ENCODE assay signal across 20 mouse cellular contexts in the genomic region with DNA sequence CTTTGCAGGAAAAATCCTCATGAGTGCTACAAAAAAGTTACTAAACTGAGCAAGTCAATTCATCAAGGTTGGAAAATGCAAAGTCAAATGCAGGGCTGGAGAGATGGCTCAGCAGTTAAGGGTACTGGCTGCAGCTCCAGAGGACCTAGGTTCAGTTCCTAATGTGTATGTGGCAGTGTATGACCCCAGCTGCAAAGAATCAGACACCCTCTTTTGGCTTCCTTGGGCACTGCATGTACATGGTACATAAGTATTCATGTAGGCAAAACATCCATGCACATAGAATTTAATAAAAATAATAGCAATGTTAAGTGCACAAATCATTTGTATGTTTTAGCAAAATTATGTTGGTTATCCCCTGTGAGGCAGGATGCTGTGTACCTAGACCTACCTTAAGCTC. TPM values are rescaled to one million over a fixed set of nuclear protein-coding genes. Genes with fewer than 3 reads are reported as not detected.
DNase-seq lines count a peak whose midpoint lies in the region; ATAC-seq and TF ChIP-seq lines count a peak whose summit lies in the region.
"Had no signal": no experiment of that assay in that cellular context is flagged by ENCODE, and none has a peak within 500 bp of the region (broad histone marks: within the 10 kb centered on the region; RNA-seq: fewer than 3 reads in every experiment).

No protein-coding gene starts in this region.

- no peak overlapping the region for H3K4me2 ChIP-seq in intestine, postnatal 0 days (replicated peaks; ENCODE audit: low read depth)
- no peak overlapping the region for H3K4me2 ChIP-seq in intestine, embryonic 16.5 days (ENCODE audit: low read depth, low read length)
- H3K4me2 ChIP-seq in midbrain, postnatal 0 days (ENCODE audit: low read depth, low read length, poor library complexity, severe bottlenecking) = no peak overlapping the region
- no peak overlapping the region for H3K4me2 ChIP-seq in midbrain, embryonic 13.5 days (replicated peaks)
- no peak overlapping the region for H3K4me2 ChIP-seq in stomach, postnatal 0 days (replicated peaks; ENCODE audit: low read depth)
- H3K4me2 ChIP-seq: forebrain, embryonic 12.5 days; heart, embryonic 15.5 days; liver, embryonic 13.5 days had no signal

- peaks cover 38% of the 10 kb centered on the region for H3K36me3 ChIP-seq in intestine, postnatal 0 days (ENCODE audit: control insufficient read depth, insufficient read depth)
- peaks cover 5% of the 10 kb centered on the region; the same call in 1 of the 2 replicates for H3K36me3 ChIP-seq in intestine, embryonic 16.5 days (ENCODE audit: control insufficient read depth, insufficient read depth, low read length)
- peaks cover 27% of the 10 kb centered on the region for H3K36me3 ChIP-seq in midbrain, postnatal 0 days (ENCODE audit: insufficient read depth, low read length)
- H3K36me3 ChIP-seq in midbrain, embryonic 13.5 days = peaks cover 54% of the 10 kb centered on the region
- peaks cover 42% of the 10 kb centered on the region for H3K36me3 ChIP-seq in E14TG2a.4 (ENCODE audit: insufficient read depth, low read length)
- H3K36me3 ChIP-seq in stomach, postnatal 0 days (ENCODE audit: control insufficient read depth, insufficient read depth, low read length) = peaks cover 3% of the 10 kb centered on the region
- H3K36me3 ChIP-seq: G1E had no signal

- no peaks in the 10 kb centered on the region for H3K9me3 ChIP-seq in intestine, postnatal 0 days (ENCODE audit: control insufficient read depth)
- H3K9me3 ChIP-seq in intestine, embryonic 16.5 days (ENCODE audit: control insufficient read depth, low read length) = no peaks in the 10 kb centered on the region
- no peaks in the 10 kb centered on the region for H3K9me3 ChIP-seq in midbrain, postnatal 0 days (ENCODE audit: low read length)
- H3K9me3 ChIP-seq in midbrain, embryonic 13.5 days = no peaks in the 10 kb centered on the region
- H3K9me3 ChIP-seq in E14TG2a.4 (ENCODE audit: low read length) = no peaks in the 10 kb centered on the region
- H3K9me3 ChIP-seq in stomach, postnatal 0 days (ENCODE audit: control insufficient read depth, low read length) = no peaks in the 10 kb centered on the region
- H3K9me3 ChIP-seq: forebrain, embryonic 12.5 days; G1E; heart, embryonic 15.5 days; liver, embryonic 13.5 days; megakaryocyte, embryonic 14.5 days had no signal

- no peak overlapping the region for H3K4me3 ChIP-seq in intestine, postnatal 0 days (ENCODE audit: low read depth, low read length)
- H3K4me3 ChIP-seq in intestine, embryonic 16.5 days (ENCODE audit: low read length) = no peak overlapping the region
- H3K4me3 ChIP-seq in midbrain, postnatal 0 days (ENCODE audit: low read depth, low read length) = no peak overlapping the region
- H3K4me3 ChIP-seq in midbrain, embryonic 13.5 days (replicated peaks) = no peak overlapping the region
- H3K4me3 ChIP-seq in E14TG2a.4 (replicated peaks; ENCODE audit: low read length) = no peak overlapping the region
- H3K4me3 ChIP-seq in stomach, postnatal 0 days (ENCODE audit: low read depth, low read length) = no peak overlapping the region
- H3K4me3 ChIP-seq: forebrain, embryonic 12.5 days; heart, embryonic 15.5 days; left cerebral cortex, adult 2 months; liver, embryonic 13.5 days; megakaryocyte, embryonic 14.5 days had no signal

- no peak for DNase-seq in midbrain, postnatal 0 days (ENCODE audit: low spot score)
- DNase-seq in stomach, postnatal 0 days (ENCODE audit: low spot score) = no peak
- DNase-seq in spleen, adult 18-20 months = no peak
- DNase-seq: cerebellum, adult 8-10 months; gastrocnemius, postnatal 25 days; kidney, adult 2 months; kidney, postnatal 25 days; layer of hippocampus, adult 9-11 months; liver, embryonic 13.5 days; retina, postnatal 1 day; thymus, postnatal 36 days had no signal

- H3K9ac ChIP-seq in intestine, postnatal 0 days (ENCODE audit: low read depth, low read length) = no peak overlapping the region
- no peak overlapping the region for H3K9ac ChIP-seq in intestine, embryonic 16.5 days (ENCODE audit: low read depth, low read length)
- H3K9ac ChIP-seq in midbrain, postnatal 0 days (replicated peaks; ENCODE audit: low read length, poor library complexity, severe bottlenecking) = no peak overlapping the region
- H3K9ac ChIP-seq in midbrain, embryonic 13.5 days (replicated peaks) = no peak overlapping the region
- H3K9ac ChIP-seq in stomach, postnatal 0 days (ENCODE audit: low read length) = no peak overlapping the region
- H3K9ac ChIP-seq: forebrain, embryonic 12.5 days; heart, embryonic 15.5 days; liver, embryonic 13.5 days had no signal

- H3K27me3 ChIP-seq in intestine, postnatal 0 days (replicated peaks; ENCODE audit: control insufficient read depth, insufficient read depth, low read length) = no peaks in the 10 kb centered on the region
- no peaks in the 10 kb centered on the region for H3K27me3 ChIP-seq in intestine, embryonic 16.5 days (replicated peaks; ENCODE audit: control insufficient read depth, insufficient read depth, low read length)
- no peaks in the 10 kb centered on the region for H3K27me3 ChIP-seq in midbrain, postnatal 0 days (ENCODE audit: insufficient read depth, low read length)
- H3K27me3 ChIP-seq in midbrain, embryonic 13.5 days = no peaks in the 10 kb centered on the region
- no peaks in the 10 kb centered on the region for H3K27me3 ChIP-seq in E14TG2a.4 (ENCODE audit: insufficient read depth, low read length)
- H3K27me3 ChIP-seq in stomach, postnatal 0 days (ENCODE audit: control insufficient read depth, insufficient read depth, low read length) = no peaks in the 10 kb centered on the region
- H3K27me3 ChIP-seq: forebrain, embryonic 12.5 days; heart, embryonic 15.5 days; liver, embryonic 13.5 days; megakaryocyte, embryonic 14.5 days had no signal

- peak; percentile 55 for TF ChIP-seq CTCF in intestine, postnatal 0 days (IDR thresholded peaks at IDR 0.05; ENCODE audit: low read depth)
- peak; percentile 34; the same call in 1 of the 2 replicates for TF ChIP-seq CTCF in midbrain, postnatal 0 days (IDR thresholded peaks at IDR 0.05)
- peak; percentile 7; the same call in 1 of the 2 replicates for TF ChIP-seq CTCF in E14TG2a.4 (conservative IDR thresholded peaks at IDR 0.05; ENCODE audit: low read length)
- peak; percentile 58 for TF ChIP-seq CTCF in stomach, postnatal 0 days (IDR thresholded peaks at IDR 0.05; ENCODE audit: low read depth)

- no peak for TF ChIP-seq EP300 in stomach, postnatal 0 days (optimal IDR thresholded peaks at IDR 0.05)

- no peak overlapping the region for H3K27ac ChIP-seq in intestine, postnatal 0 days (ENCODE audit: low read depth, low read length)
- no peak overlapping the region for H3K27ac ChIP-seq in intestine, embryonic 16.5 days (ENCODE audit: low read length)
- no peak overlapping the region for H3K27ac ChIP-seq in midbrain, postnatal 0 days (ENCODE audit: low read depth, low read length)
- H3K27ac ChIP-seq in midbrain, embryonic 13.5 days = no peak overlapping the region
- no peak overlapping the region for H3K27ac ChIP-seq in stomach, postnatal 0 days (replicated peaks)
- H3K27ac ChIP-seq: forebrain, embryonic 12.5 days; heart, embryonic 15.5 days; left cerebral cortex, adult 2 months; liver, embryonic 13.5 days had no signal

- no peak for ATAC-seq in intestine, postnatal 0 days
- no peak for ATAC-seq in intestine, embryonic 16.5 days
- no peak for ATAC-seq in midbrain, postnatal 0 days (ENCODE audit: low FRiP score)
- no peak for ATAC-seq in midbrain, embryonic 13.5 days
- ATAC-seq in stomach, postnatal 0 days (ENCODE audit: low FRiP score, low TSS enrichment) = no peak

- H3K4me1 ChIP-seq in intestine, postnatal 0 days (replicated peaks; ENCODE audit: control insufficient read depth, insufficient read depth, low read length) = no peaks in the 10 kb centered on the region
- no peaks in the 10 kb centered on the region for H3K4me1 ChIP-seq in intestine, embryonic 16.5 days (ENCODE audit: control insufficient read depth, insufficient read depth, low read length)
- H3K4me1 ChIP-seq in midbrain, postnatal 0 days (ENCODE audit: insufficient read depth, low read length) = no peaks in the 10 kb centered on the region
- no peaks in the 10 kb centered on the region for H3K4me1 ChIP-seq in midbrain, embryonic 13.5 days (replicated peaks)
- peaks cover 15% of the 10 kb centered on the region for H3K4me1 ChIP-seq in E14TG2a.4 (replicated peaks; ENCODE audit: low read depth, low read length)
- H3K4me1 ChIP-seq in stomach, postnatal 0 days (replicated peaks; ENCODE audit: control insufficient read depth, insufficient read depth) = no peaks in the 10 kb centered on the region
- H3K4me1 ChIP-seq: forebrain, embryonic 12.5 days; heart, embryonic 15.5 days; liver, embryonic 13.5 days had no signal

RNA-seq across cellular contexts. Expression of gene Prkar2a, which starts 43.3 kb away (rescaled TPM):
- 28.3 and 31.8 TPM in 2 replicates for polyA plus RNA-seq in intestine, postnatal 0 days (2015; fragmentation: Nextera tagmentation; extraction: Ambion mirVana)
- polyA plus RNA-seq in intestine, embryonic 16.5 days (2015; fragmentation: Nextera tagmentation; extraction: Ambion mirVana) = 32.8 and 36.9 TPM in 2 replicates
- 107 and 137 TPM in 2 replicates for total RNA-seq in midbrain, postnatal 0 days (2014; rRNA removed)
- polyA plus RNA-seq in midbrain, postnatal 0 days (2015; fragmentation: Nextera tagmentation; extraction: Ambion mirVana) = 44.8 and 49.7 TPM in 2 replicates
- polyA plus RNA-seq in midbrain, embryonic 13.5 days (2015; fragmentation: Nextera tagmentation; extraction: Ambion mirVana) = 49.3 and 54.0 TPM in 2 replicates
- 22.2 and 24.0 TPM in 2 replicates for polyA plus RNA-seq in stomach, postnatal 0 days (2015; fragmentation: Nextera tagmentation; extraction: Ambion mirVana)
- polyA plus RNA-seq: G1E had no signal

RNA-seq across cellular contexts. Expression of gene Ip6k2, which starts 51.1 kb away (rescaled TPM):
- 28.1 and 31.4 TPM in 2 replicates for polyA plus RNA-seq in intestine, postnatal 0 days (2015; fragmentation: Nextera tagmentation; extraction: Ambion mirVana)
- 57.2 and 59.4 TPM in 2 replicates for polyA plus RNA-seq in intestine, embryonic 16.5 days (2015; fragmentation: Nextera tagmentation; extraction: Ambion mirVana)
- 126 and 138 TPM in 2 replicates for total RNA-seq in midbrain, postnatal 0 days (2014; rRNA removed)
- 228 and 230 TPM in 2 replicates for polyA plus RNA-seq in midbrain, postnatal 0 days (2015; fragmentation: Nextera tagmentation; extraction: Ambion mirVana)
- 217 and 238 TPM in 2 replicates for polyA plus RNA-seq in midbrain, embryonic 13.5 days (2015; fragmentation: Nextera tagmentation; extraction: Ambion mirVana)
- 35.7 and 37.8 TPM in 2 replicates for polyA plus RNA-seq in stomach, postnatal 0 days (2015; fragmentation: Nextera tagmentation; extraction: Ambion mirVana)

Comparison
In these comparisons a context has a peak if more than half of its experiments do, and no peak if none do; other contexts are left out.
1. CTCF ChIP-seq: peak in every context shown above with its lines; median percentile 58 in stomach, postnatal 0 days; 55 in intestine, postnatal 0 days; 34 in midbrain, postnatal 0 days; 7 in E14TG2a.4.